Mouse (Mus musculus) G1E (cell line): ENCODE results near the gene Slc1a7.

ENCODE experiments used
- CTCF ChIP-seq: IDR thresholded peaks from 2 replicates; pipeline ENCODE4 v1.5.1; 2012; ENCODE audit warnings: low read depth, low read length, inconsistent platforms, mixed read lengths
- GATA1 ChIP-seq: IDR thresholded peaks from 2 replicates; pipeline ENCODE4 v1.6.1; 2012; ENCODE audit warnings: borderline replicate concordance, low read length, inconsistent platforms, mixed read lengths
- GATA2 ChIP-seq: IDR thresholded peaks from 2 replicates; pipeline ENCODE4 v1.6.1; 2012; ENCODE audit warnings: low read depth, low read length, inconsistent platforms, borderline replicate concordance
- POLR2AphosphoS5 ChIP-seq: IDR thresholded peaks from 2 replicates; pipeline ENCODE4 v1.6.1; 2012; ENCODE audit warnings: low read depth, low read length, inconsistent platforms; ENCODE audit not compliant: insufficient replicate concordance
- TAL1 ChIP-seq: conservative IDR thresholded peaks from 2 replicates; pipeline ENCODE4 v1.6.1; 2012; ENCODE audit warnings: low read depth, low read length, inconsistent platforms, mixed read lengths

DNA sequence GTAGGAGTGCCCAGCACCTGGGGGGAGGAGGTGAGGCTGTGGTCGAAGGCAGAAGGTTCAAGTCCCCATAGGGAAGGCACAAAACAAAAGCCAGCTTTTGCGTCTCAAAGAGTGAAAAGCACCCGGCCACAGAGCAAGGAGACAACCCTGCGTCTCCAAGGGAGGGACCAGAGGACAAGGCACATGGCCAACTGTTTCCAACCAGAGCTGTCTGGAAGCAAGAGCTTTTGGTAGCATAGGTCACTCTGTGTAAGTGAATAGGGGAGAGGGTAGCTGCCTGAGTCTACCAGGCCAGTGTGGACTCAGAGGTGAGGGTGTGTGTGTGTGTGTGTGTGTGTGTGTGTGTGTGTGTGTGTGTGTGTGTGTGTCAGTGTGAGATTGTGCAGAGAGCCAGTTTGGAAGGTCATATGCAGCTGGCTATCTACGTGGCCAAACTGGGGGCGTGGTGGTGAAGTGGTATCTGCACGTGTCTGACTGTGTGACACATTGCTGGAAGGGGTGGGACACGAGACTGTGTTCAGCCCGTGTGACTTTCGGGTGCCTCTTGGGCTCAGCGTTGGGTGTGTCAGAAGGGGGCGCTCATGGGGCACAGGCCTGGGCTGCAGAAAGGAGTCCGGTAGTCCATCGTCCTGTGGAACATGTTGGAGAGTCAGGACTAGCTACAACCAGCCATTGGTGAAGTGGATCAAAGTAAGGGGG, 47.1 kb downstream of the Slc1a7 start:
- TF ChIP-seq GATA1 (no peak), TAL1 (no peak), CTCF (no peak), GATA2 (no peak), POLR2AphosphoS5 (no peak)
